Mouse (Mus musculus) liver, embryonic 16.5 days (tissue): ENCODE data around the gene Cdca5. TPM values are rescaled to one million over a fixed set of nuclear protein-coding genes. Genes with fewer than 3 reads are reported as not detected.
A peak's percentile ranks its signal among the peaks of the same experiment; 100 is the strongest.

Experiments used
- ATAC-seq: fragments of 200-750 bp; cut with Nextera tagmentation; 2 replicates; pipeline ENCODE4 v1.8.0; 2017; ENCODE audit warnings: low read depth, mild to moderate bottlenecking, moderate number of reproducible peaks, moderate library complexity
- H3K27ac ChIP-seq: fragments of 300-500 bp; sonication (generic); 2 replicates; pipeline ENCODE4 v1.5.1; 2014; ENCODE audit warnings: mild to moderate bottlenecking, low read length
- H3K27me3 ChIP-seq: fragments of 300-500 bp; sonication (generic); 2 replicates; pipeline ENCODE4 v1.6.1; 2014; ENCODE audit warnings: low read depth, low read length, mixed read lengths; ENCODE audit not compliant: control insufficient read depth, insufficient read depth
- H3K36me3 ChIP-seq: fragments of 300-500 bp; sonication (generic); 2 replicates; pipeline ENCODE4 v1.6.1; 2014; ENCODE audit warnings: mild to moderate bottlenecking; ENCODE audit not compliant: control insufficient read depth, insufficient read depth
- H3K4me1 ChIP-seq: fragments of 300-500 bp; sonication (generic); 2 replicates; pipeline ENCODE4 v1.6.1; 2014; ENCODE audit warnings: low read depth, low read length, mixed read lengths; ENCODE audit not compliant: control insufficient read depth
- H3K4me2 ChIP-seq: fragments of 300-500 bp; sonication (generic); 2 replicates; pipeline ENCODE4 v1.6.1; 2014; ENCODE audit warnings: low read depth, low read length, mixed read lengths
- H3K4me3 ChIP-seq: fragments of 300-500 bp; sonication (generic); 2 replicates; pipeline ENCODE4 v1.5.1; 2014; ENCODE audit warnings: low read depth, mild to moderate bottlenecking, low read length
- H3K9ac ChIP-seq: fragments of 300-500 bp; sonication (generic); 2 replicates; pipeline ENCODE4 v1.6.1; 2014; ENCODE audit warnings: low read depth, low read length
- H3K9me3 ChIP-seq: fragments of 300-500 bp; sonication (generic); replicated peaks from 2 replicates; pipeline ENCODE4 v1.6.1; 2016; ENCODE audit warnings: low read length; ENCODE audit not compliant: control insufficient read depth
- WGBS: fragments of 180-500 bp; shearing (Covaris S2); extraction: QIAGEN DNeasy Blood & Tissue Kit; methylation state at CpG from one replicate; pipeline ENCODE4 v1.1.7; 2014; ENCODE audit not compliant: insufficient replicate concordance; 5-methylcytosine and 5-hydroxymethylcytosine counted together
- polyA plus RNA-seq: library from polyadenylated mRNA; unstranded; fragments of >200 nt; fragmentation: Nextera tagmentation; extraction: Ambion mirVana; gene quantifications from 2 replicates; pipeline ENCODE4 v1.2.1, GENCODE M21; 2015

Cdca5 gene
- polyA plus RNA-seq, 1 experiment from 2014 or later: 28.9 TPM

GRCm38 (mm10) chr19:6082156-6082555 is 2.6 kb upstream of the Cdca5 start, which contains the start of gene Gm28374:
Gene Gm28374, minus strand, starts transcription at chr19:6082256.
- Histone ChIP-seq H3K27me3 (no peaks in the 10 kb centered on the region), H3K4me2 (no peak within 1 kb of the TSS), H3K4me3 (no peak within 1 kb of the TSS), H3K9ac (no peak within 1 kb of the TSS), H3K4me1 (peaks cover 26% of the 10 kb centered on the region), H3K9me3 (no peaks in the 10 kb centered on the region), H3K36me3 (peaks cover 19% of the 10 kb centered on the region), H3K27ac (no peak within 1 kb of the TSS)
- no peak for ATAC-seq
- WGBS: 80% methylated on average over 9 of the region's 9 CpGs

- Histone ChIP-seq H3K9ac (peak overlapping the region; percentile 88), H3K4me2 (peak overlapping the region; percentile 88), H3K4me3 (peak overlapping the region; percentile 95), H3K27ac (peak overlapping the region; percentile 93), H3K4me1 (peaks cover 21% of the 10 kb centered on the region), H3K9me3 (no peaks in the 10 kb centered on the region), H3K36me3 (peaks cover 48% of the 10 kb centered on the region), H3K27me3 (no peaks in the 10 kb centered on the region)
- peak; percentile 80 for ATAC-seq
- under 1% methylated on average over 17 of the region's 17 CpGs for WGBS
Measured at GRCm38 (mm10) chr19:6085417-6085879, 665 bp downstream of the Cdca5 start.

- peaks cover 18% of the 10 kb centered on the region for H3K4me1 ChIP-seq
- H3K27me3 ChIP-seq: no peaks in the 10 kb centered on the region
- H3K27ac ChIP-seq: no peak overlapping the region
- H3K9ac ChIP-seq: no peak overlapping the region
- H3K4me3 ChIP-seq: no peak overlapping the region
- no peak for ATAC-seq
- no peak overlapping the region for H3K4me2 ChIP-seq
- H3K9me3 ChIP-seq: no peaks in the 10 kb centered on the region
- WGBS: 93% methylated on average over 13 of the region's 13 CpGs
- peaks cover 66% of the 10 kb centered on the region for H3K36me3 ChIP-seq
Measured at GRCm38 (mm10) chr19:6088841-6089240, 4.1 kb downstream of the Cdca5 start.

- Histone ChIP-seq H3K9ac (no peak within 1 kb of the TSS), H3K4me3 (no peak within 1 kb of the TSS), H3K36me3 (peaks cover 50% of the 10 kb centered on the region), H3K4me1 (no peaks in the 10 kb centered on the region), H3K27ac (no peak within 1 kb of the TSS), H3K4me2 (no peak within 1 kb of the TSS), H3K9me3 (no peaks in the 10 kb centered on the region), H3K27me3 (no peaks in the 10 kb centered on the region)
- WGBS: 80% methylated on average over 7 of the region's 7 CpGs
- ATAC-seq: no peak
Measured at GRCm38 (mm10) chr19:6094119-6094518, 9.3 kb downstream of the Cdca5 start, which contains the start of gene AC131692.1. Gene AC131692.1, plus strand, starts transcription at chr19:6094419.

- Histone ChIP-seq H3K27me3 (no peaks in the 10 kb centered on the region), H3K27ac (no peak overlapping the region), H3K4me1 (peaks cover 13% of the 10 kb centered on the region), H3K9me3 (no peaks in the 10 kb centered on the region), H3K4me3 (no peak overlapping the region), H3K9ac (no peak overlapping the region), H3K36me3 (peaks cover 14% of the 10 kb centered on the region), H3K4me2 (no peak overlapping the region)
- ATAC-seq: no peak
- 54% methylated on average over 3 of the region's 3 CpGs for WGBS
Measured at GRCm38 (mm10) chr19:6097847-6098246, 13.1 kb downstream of the Cdca5 start.

- Histone ChIP-seq H3K4me1 (peaks cover 33% of the 10 kb centered on the region), H3K27ac (no peak overlapping the region), H3K4me3 (no peak overlapping the region), H3K27me3 (no peaks in the 10 kb centered on the region), H3K4me2 (no peak overlapping the region), H3K36me3 (no peaks in the 10 kb centered on the region; the same call in 1 of the 2 replicates), H3K9me3 (no peaks in the 10 kb centered on the region), H3K9ac (no peak overlapping the region)
- 75% methylated on average over 6 of the region's 6 CpGs for WGBS
- ATAC-seq: no peak
Measured at GRCm38 (mm10) chr19:6101186-6101585, 16.4 kb downstream of the Cdca5 start.

GRCm38 (mm10) chr19:6102169-6102853 is 17.5 kb downstream of the Cdca5 start:
- Histone ChIP-seq H3K36me3 (no peaks in the 10 kb centered on the region; the same call in 1 of the 2 replicates), H3K9ac (no peak overlapping the region), H3K4me1 (peaks cover 33% of the 10 kb centered on the region), H3K4me2 (no peak overlapping the region), H3K9me3 (no peaks in the 10 kb centered on the region), H3K27me3 (no peaks in the 10 kb centered on the region), H3K27ac (peak overlapping the region; percentile 64), H3K4me3 (no peak overlapping the region)
- WGBS: 59% methylated on average over 6 of the region's 6 CpGs
- peak; percentile 97 for ATAC-seq

- Histone ChIP-seq H3K4me2 (no peak overlapping the region), H3K9me3 (no peaks in the 10 kb centered on the region), H3K36me3 (no peaks in the 10 kb centered on the region), H3K4me3 (no peak overlapping the region), H3K4me1 (peaks cover 33% of the 10 kb centered on the region), H3K9ac (no peak overlapping the region), H3K27me3 (no peaks in the 10 kb centered on the region), H3K27ac (no peak overlapping the region)
- no peak for ATAC-seq
- 48% methylated on average over 4 of the region's 4 CpGs for WGBS
Measured at GRCm38 (mm10) chr19:6104476-6104875, 19.7 kb downstream of the Cdca5 start.

GRCm38 (mm10) chr19:6105586-6105985 is 20.8 kb downstream of the Cdca5 start, which contains the start of gene Naaladl1:
Gene Naaladl1, plus strand, starts transcription at chr19:6105782.
- Histone ChIP-seq H3K4me1 (peaks cover 33% of the 10 kb centered on the region), H3K27ac (no peak within 1 kb of the TSS), H3K4me3 (no peak within 1 kb of the TSS), H3K36me3 (no peaks in the 10 kb centered on the region), H3K4me2 (no peak within 1 kb of the TSS), H3K27me3 (no peaks in the 10 kb centered on the region), H3K9me3 (no peaks in the 10 kb centered on the region), H3K9ac (no peak within 1 kb of the TSS)
- no peak for ATAC-seq
- WGBS: 81% methylated on average over 7 of the region's 7 CpGs
